Mouse (Mus musculus): ENCODE data around the gene Pmm1. TPM values are rescaled to one million over a fixed set of nuclear protein-coding genes. Genes with fewer than 3 reads are reported as not detected.
A peak's percentile ranks its signal among the peaks of the same experiment; 100 is the strongest.

Gene Pmm1
- polyA plus RNA-seq, 1 experiment, result 64.1 TPM

- WGBS, result 98% methylated on average over 5 of the region's 5 CpGs
- H3K36me3 ChIP-seq (ENCODE audit: control insufficient read depth, insufficient read depth, low read length), result no peaks in the 10 kb centered on the region
- TF ChIP-seq CTCF (IDR thresholded peaks at IDR 0.05; ENCODE audit: borderline replicate concordance, control insufficient read depth, extremely low read depth, insufficient read depth, low read length, poor library complexity) (no peak), POLR2A (IDR thresholded peaks at IDR 0.05; ENCODE audit: control insufficient read depth, extremely low read depth, insufficient read depth, low read length, poor library complexity) (no peak)
- peaks cover 4% of the 10 kb centered on the region for H3K4me1 ChIP-seq (replicated peaks; ENCODE audit: control insufficient read depth, insufficient read depth, low read length)
- no peak overlapping the region for H3K4me3 ChIP-seq (ENCODE audit: control insufficient read depth, insufficient read depth, low read length)
- H3K27me3 ChIP-seq (ENCODE audit: control insufficient read depth, insufficient read depth, low read length), result no peaks in the 10 kb centered on the region
- no peak for DNase-seq
- H3K27ac ChIP-seq (ENCODE audit: control insufficient read depth, insufficient read depth, low read length), result no peak overlapping the region
Measured at GRCm38 (mm10) chr15:81940219-81940618, 20.5 kb downstream of the Pmm1 start.

- H3K4me1 ChIP-seq (replicated peaks; ENCODE audit: control insufficient read depth, insufficient read depth, low read length), result peaks cover 4% of the 10 kb centered on the region
Measured at GRCm38 (mm10) chr15:81939774-81940173, 21.0 kb downstream of the Pmm1 start.

GRCm38 (mm10) chr15:81939157-81939715 lies 21.5 kb downstream of the Pmm1 start:
- DNase-seq, result no peak
- no peak overlapping the region for H3K4me3 ChIP-seq (ENCODE audit: control insufficient read depth, insufficient read depth, low read length)
- WGBS, result 96% methylated on average over 10 of the region's 10 CpGs
- TF ChIP-seq POLR2A (IDR thresholded peaks at IDR 0.05; ENCODE audit: control insufficient read depth, extremely low read depth, insufficient read depth, low read length, poor library complexity) (no peak), CTCF (IDR thresholded peaks at IDR 0.05; ENCODE audit: borderline replicate concordance, control insufficient read depth, extremely low read depth, insufficient read depth, low read length, poor library complexity) (no peak)
- H3K27ac ChIP-seq (ENCODE audit: control insufficient read depth, insufficient read depth, low read length), result no peak overlapping the region
- no peaks in the 10 kb centered on the region for H3K36me3 ChIP-seq (ENCODE audit: control insufficient read depth, insufficient read depth, low read length)
- no peaks in the 10 kb centered on the region for H3K27me3 ChIP-seq (ENCODE audit: control insufficient read depth, insufficient read depth, low read length)
- H3K4me1 ChIP-seq (replicated peaks; ENCODE audit: control insufficient read depth, insufficient read depth, low read length), result peaks cover 4% of the 10 kb centered on the region

More at GRCm38 (mm10) chr15:81939774-81940173, 21.0 kb downstream of the Pmm1 start:
- 96% methylated on average over 4 of the region's 4 CpGs for WGBS
- no peak overlapping the region for H3K27ac ChIP-seq (ENCODE audit: control insufficient read depth, insufficient read depth, low read length)
- no peaks in the 10 kb centered on the region for H3K27me3 ChIP-seq (ENCODE audit: control insufficient read depth, insufficient read depth, low read length)
- no peak for DNase-seq
- H3K4me3 ChIP-seq (ENCODE audit: control insufficient read depth, insufficient read depth, low read length), result no peak overlapping the region
- TF ChIP-seq CTCF (IDR thresholded peaks at IDR 0.05; ENCODE audit: borderline replicate concordance, control insufficient read depth, extremely low read depth, insufficient read depth, low read length, poor library complexity) (no peak), POLR2A (IDR thresholded peaks at IDR 0.05; ENCODE audit: control insufficient read depth, extremely low read depth, insufficient read depth, low read length, poor library complexity) (no peak)
- H3K36me3 ChIP-seq (ENCODE audit: control insufficient read depth, insufficient read depth, low read length), result no peaks in the 10 kb centered on the region

DNA sequence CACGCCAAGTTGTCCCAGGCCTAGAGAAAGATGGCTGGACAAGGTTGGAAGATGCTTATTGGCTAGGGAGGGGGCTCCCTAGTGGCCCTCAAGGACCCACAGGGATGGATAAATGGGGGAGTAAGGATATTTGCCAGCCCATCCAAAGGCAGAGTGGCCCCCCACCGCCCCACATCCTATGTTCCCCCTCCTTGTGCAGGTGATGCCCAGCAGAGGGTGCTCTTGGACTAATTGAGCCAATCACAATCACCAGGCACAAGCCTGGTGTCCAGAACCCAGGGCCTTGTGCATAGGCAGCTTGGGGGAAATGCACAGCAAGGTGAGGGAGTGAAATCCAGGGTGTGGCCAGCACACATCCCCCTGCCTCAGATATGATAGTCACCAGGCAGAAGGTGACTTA lies 22.5 kb downstream of the Pmm1 start:
- WGBS, result 55% methylated on average over 2 of the region's 2 CpGs
- no peak overlapping the region for H3K4me3 ChIP-seq (ENCODE audit: control insufficient read depth, insufficient read depth, low read length)
- TF ChIP-seq POLR2A (IDR thresholded peaks at IDR 0.05; ENCODE audit: control insufficient read depth, extremely low read depth, insufficient read depth, low read length, poor library complexity), result no peak
- TF ChIP-seq CTCF (IDR thresholded peaks at IDR 0.05; ENCODE audit: borderline replicate concordance, control insufficient read depth, extremely low read depth, insufficient read depth, low read length, poor library complexity), result peak; percentile 69; the same call in 1 of the 2 replicates
- no peaks in the 10 kb centered on the region for H3K27me3 ChIP-seq (ENCODE audit: control insufficient read depth, insufficient read depth, low read length)
- H3K36me3 ChIP-seq (ENCODE audit: control insufficient read depth, insufficient read depth, low read length), result no peaks in the 10 kb centered on the region
- no peak overlapping the region for H3K27ac ChIP-seq (ENCODE audit: control insufficient read depth, insufficient read depth, low read length)
- peaks cover 7% of the 10 kb centered on the region for H3K4me1 ChIP-seq (replicated peaks; ENCODE audit: control insufficient read depth, insufficient read depth, low read length)
- DNase-seq, result peak; percentile 26

GRCm38 (mm10) chr15:81937098-81937972 lies 23.4 kb downstream of the Pmm1 start:
- H3K4me3 ChIP-seq (ENCODE audit: control insufficient read depth, insufficient read depth, low read length), result no peak overlapping the region
- no peaks in the 10 kb centered on the region for H3K36me3 ChIP-seq (ENCODE audit: control insufficient read depth, insufficient read depth, low read length)
- WGBS, result 69% methylated on average over 19 of the region's 19 CpGs
- no peak for TF ChIP-seq CTCF (IDR thresholded peaks at IDR 0.05; ENCODE audit: borderline replicate concordance, control insufficient read depth, extremely low read depth, insufficient read depth, low read length, poor library complexity)
- DNase-seq, result no peak
- no peak overlapping the region for H3K27ac ChIP-seq (ENCODE audit: control insufficient read depth, insufficient read depth, low read length)
- no peaks in the 10 kb centered on the region for H3K27me3 ChIP-seq (ENCODE audit: control insufficient read depth, insufficient read depth, low read length)
- peaks cover 16% of the 10 kb centered on the region for H3K4me1 ChIP-seq (replicated peaks; ENCODE audit: control insufficient read depth, insufficient read depth, low read length)

DNA sequence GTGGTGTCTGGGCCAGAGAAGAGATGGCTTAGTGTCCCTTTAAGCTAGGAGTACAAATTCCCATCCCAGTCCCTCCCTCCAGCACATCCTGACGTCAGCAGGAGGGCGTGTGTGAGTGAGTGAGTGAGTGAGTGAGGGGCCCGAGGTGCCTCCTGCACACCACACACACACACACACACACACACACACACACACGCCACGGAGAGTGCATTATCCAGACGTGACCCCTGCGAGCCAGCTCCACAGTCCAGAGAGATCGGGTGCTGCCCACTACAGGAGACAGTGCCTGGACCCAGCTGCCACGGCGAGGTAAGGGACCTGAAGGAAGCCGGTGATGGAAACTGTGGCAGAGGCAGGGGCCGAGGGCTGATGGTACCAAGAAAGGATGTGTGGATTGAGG lies 24.1 kb downstream of the Pmm1 start, which contains the start of gene Csdc2:
TSS of gene Csdc2 (plus strand) at position 81 of the 400 bp plus-strand sequence.
- H3K4me3 ChIP-seq (ENCODE audit: control insufficient read depth, insufficient read depth, low read length), result no peak within 1 kb of the TSS
- TF ChIP-seq CTCF (IDR thresholded peaks at IDR 0.05; ENCODE audit: borderline replicate concordance, control insufficient read depth, extremely low read depth, insufficient read depth, low read length, poor library complexity) (no peak), POLR2A (IDR thresholded peaks at IDR 0.05; ENCODE audit: control insufficient read depth, extremely low read depth, insufficient read depth, low read length, poor library complexity) (no peak)
- DNase-seq, result no peak
- peaks cover 16% of the 10 kb centered on the region for H3K4me1 ChIP-seq (replicated peaks; ENCODE audit: control insufficient read depth, insufficient read depth, low read length)
- H3K27ac ChIP-seq (ENCODE audit: control insufficient read depth, insufficient read depth, low read length), result no peak within 1 kb of the TSS
- no peaks in the 10 kb centered on the region for H3K27me3 ChIP-seq (ENCODE audit: control insufficient read depth, insufficient read depth, low read length)
- no peaks in the 10 kb centered on the region for H3K36me3 ChIP-seq (ENCODE audit: control insufficient read depth, insufficient read depth, low read length)
- WGBS, result 70% methylated on average over 12 of the region's 12 CpGs

All from thymus, adult 2 months (tissue).